Mouse (Mus musculus) urinary bladder, postnatal 10 days (tissue): ENCODE measurements around the gene Lgals3.
"Not testable (repeated sequence)": the region's sequence is repeated elsewhere in the genome, so short reads cannot be mapped to it uniquely, and the experiment has no call there.

Experiments used
- DNase-seq: peaks from one replicate; pipeline ENCODE4 v3.0.0; 2022; ENCODE audit warnings: low spot score

Gene Lgals3

GRCm38 (mm10) chr14:47367461-47367860 is at the start of gene Lgals3:
Gene Lgals3 (plus strand): TSS chr14:47367751.
- DNase-seq = no peak

GRCm38 (mm10) chr14:47319362-47319761 is 48.2 kb upstream of the Lgals3 start:
- DNase-seq = no peak

- not testable (repeated sequence) for DNase-seq
Measured at GRCm38 (mm10) chr14:47321581-47321980, 46.0 kb upstream of the Lgals3 start.

GRCm38 (mm10) chr14:47325965-47326761 is 41.4 kb upstream of the Lgals3 start:
- no peak for DNase-seq

GRCm38 (mm10) chr14:47327347-47327746 is 40.2 kb upstream of the Lgals3 start:
- DNase-seq = no peak

DNA sequence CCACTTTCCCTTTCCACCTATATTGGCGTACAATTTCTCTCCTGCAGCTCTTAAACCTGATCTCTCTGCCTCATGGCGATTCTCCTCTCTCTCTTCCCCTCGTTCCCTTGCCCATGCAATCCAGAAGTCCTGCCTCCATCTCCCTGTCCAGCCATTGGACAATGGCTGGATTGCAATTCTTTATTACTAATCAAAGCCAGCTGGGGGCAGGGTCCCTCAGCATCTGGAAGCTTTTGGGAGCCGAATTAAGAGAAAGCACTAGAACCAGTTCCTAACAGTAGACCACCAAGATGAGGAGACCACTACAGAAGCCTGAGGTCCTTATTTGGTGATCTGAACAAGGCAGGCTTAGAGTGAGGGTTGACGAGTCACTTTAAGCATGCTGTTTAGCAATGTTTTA is 35.6 kb upstream of the Lgals3 start:
- no peak for DNase-seq

DNA sequence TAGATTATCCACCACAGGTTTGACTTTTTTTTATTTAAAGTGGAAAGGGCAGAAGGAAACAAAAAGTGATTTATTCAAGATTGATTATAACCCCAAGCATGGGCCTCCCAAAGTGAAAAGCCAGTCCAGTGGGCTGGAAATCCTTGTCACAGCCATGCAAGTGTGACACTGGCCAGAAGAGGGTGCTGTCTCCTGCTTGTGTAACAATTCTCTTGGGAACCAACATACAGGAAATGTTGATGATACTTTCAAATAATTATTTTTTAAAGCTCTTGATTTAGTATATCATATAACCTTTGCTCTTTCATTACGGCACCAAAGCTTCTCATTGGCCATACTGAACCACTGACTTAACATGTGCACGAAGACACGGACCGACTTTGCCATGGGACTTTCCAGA is 32.7 kb upstream of the Lgals3 start:
- DNase-seq = no peak

GRCm38 (mm10) chr14:47335300-47335699 is 32.3 kb upstream of the Lgals3 start:
- no peak for DNase-seq

- no peak for DNase-seq
Measured at GRCm38 (mm10) chr14:47340231-47340925, 27.2 kb upstream of the Lgals3 start.

GRCm38 (mm10) chr14:47341811-47342291 is 25.7 kb upstream of the Lgals3 start:
- DNase-seq = no peak

DNA sequence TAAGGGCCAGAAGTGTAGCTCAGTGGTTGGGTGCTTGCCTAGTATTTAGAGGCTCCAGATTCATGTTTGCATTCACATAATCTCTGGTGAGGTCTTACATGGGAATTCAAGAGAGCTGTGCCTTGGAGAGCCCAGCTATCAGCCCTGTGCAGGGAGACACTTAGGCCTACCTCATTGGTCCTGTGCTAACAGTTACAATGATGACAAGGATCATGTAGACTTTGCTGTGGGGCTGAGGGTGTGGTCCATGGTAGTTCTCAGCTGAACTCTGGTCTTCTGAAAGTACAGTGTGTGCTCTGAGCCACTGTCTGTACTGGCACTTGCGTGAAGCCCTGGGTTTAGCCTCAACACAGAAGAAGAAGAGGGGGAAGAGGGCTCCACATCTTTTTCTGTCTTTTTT is 20.8 kb upstream of the Lgals3 start:
- no peak for DNase-seq

DNA sequence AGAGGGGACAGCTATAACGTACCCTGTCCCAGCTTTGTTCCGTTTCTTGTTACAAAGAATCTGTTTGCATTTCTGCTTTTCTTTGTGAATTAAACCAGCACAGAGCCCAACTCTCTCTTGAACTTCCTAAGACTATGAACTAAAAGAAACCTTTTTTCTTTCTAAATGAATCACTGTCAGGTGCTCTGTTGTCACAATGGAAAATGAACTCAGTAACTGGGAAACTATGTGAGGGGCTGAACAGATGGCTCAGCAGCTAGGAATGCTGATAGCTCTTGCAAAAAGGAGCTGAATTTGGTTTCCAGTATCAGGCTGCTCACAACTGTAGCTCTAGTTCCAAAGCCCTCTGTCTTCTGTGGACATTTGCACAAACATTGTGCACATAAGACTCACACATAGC is 16.6 kb upstream of the Lgals3 start:
- no peak for DNase-seq

DNA sequence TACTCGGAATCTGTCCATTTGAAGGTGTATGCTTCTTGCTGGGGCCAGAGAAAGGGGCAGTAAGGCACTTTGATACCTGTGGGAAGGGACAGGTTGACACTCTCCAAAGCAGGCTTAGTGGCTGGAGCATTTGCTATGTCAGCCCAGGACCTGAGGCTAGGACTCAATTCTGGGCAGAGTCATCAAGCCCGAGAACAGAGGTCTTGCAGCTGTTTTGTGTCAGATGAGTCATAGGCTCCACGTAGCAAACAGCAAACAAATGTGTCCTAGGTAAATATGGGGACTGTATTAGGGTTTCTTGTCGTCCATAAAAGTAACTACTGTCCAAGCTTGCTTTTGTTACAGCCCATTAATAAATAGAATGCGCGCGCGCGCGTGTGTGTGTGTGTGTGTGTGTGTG is 15.3 kb upstream of the Lgals3 start:
- no peak for DNase-seq

DNA sequence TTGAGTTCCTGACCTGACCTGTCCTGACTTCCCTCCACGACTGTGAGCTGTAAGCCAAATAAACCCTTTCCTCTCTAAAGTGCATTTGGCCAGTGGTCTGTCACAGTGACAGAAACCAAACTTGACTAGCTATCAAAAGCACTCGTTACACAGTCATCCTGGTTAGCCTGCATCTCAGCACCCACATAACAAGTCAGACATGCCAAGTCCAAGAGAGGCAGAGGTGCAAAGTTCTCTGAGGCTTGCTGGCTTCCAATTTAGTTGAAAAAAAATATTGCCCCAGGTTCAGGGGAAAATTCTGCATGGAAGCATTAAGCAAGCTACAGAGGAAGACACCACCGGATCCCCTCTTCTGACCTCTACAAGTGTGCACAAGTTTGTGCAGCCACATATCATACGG is 14.3 kb upstream of the Lgals3 start:
- DNase-seq = no peak

- no peak for DNase-seq
Measured at GRCm38 (mm10) chr14:47354111-47354577, 13.4 kb upstream of the Lgals3 start.

GRCm38 (mm10) chr14:47354948-47355347 is 12.6 kb upstream of the Lgals3 start:
- no peak for DNase-seq

DNA sequence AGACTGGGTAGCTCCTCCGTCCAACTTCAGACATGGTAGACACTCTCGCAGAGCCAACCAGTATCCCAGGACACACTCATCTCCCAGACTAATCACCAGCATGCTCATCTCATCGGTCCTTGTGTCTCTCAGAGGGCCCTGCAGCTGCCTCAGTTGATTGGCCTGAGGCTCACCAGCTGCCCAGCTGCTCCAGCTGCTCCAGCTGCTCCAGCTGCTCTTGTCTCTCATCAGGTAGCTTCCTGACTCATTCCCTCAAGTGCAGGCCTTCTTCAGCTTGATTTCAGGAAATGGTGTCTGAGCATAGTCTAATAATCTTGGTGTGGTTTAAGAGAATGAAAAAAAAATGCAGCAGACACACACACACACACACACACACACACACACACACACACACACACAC is 10.9 kb upstream of the Lgals3 start:
- no peak for DNase-seq

DNA sequence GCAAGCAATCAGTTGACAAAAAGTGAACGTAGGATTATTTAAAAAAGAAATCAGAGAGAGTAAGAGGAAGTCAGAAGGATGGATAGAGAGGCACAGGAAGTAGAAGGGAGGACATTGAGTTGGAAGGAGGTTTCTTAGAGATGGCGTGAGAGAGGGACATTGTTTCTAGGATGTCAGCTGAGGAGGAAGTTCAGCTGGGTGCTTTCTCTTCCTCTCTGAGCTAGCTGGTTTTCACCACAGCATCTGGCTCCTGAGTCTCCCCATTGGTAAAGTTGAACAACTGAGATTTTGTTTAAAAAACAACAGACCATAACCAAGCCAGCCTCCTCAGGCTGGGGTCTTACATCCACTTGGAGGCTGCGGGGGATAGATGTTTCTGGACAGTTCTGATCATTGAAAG is 7.9 kb upstream of the Lgals3 start:
- DNase-seq = no peak

DNA sequence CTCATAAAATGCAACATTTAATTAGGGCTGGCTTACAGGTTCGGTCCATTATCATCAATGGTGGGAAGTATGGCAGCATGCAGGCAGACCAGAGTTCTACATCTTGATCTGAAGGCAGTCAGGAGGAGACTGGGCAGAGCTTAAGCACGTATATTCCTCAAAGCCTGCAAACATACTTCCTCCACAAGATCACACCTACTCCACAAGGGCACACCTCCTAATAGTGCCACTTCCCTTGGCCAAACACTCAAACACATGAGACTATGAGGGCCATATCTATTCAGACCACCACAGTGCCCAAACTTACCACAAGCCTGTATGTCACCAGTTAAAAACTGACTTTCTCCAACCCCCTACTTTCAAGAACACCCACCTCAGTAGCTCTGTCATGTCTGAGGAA is 6.1 kb upstream of the Lgals3 start:
- DNase-seq = no peak

DNA sequence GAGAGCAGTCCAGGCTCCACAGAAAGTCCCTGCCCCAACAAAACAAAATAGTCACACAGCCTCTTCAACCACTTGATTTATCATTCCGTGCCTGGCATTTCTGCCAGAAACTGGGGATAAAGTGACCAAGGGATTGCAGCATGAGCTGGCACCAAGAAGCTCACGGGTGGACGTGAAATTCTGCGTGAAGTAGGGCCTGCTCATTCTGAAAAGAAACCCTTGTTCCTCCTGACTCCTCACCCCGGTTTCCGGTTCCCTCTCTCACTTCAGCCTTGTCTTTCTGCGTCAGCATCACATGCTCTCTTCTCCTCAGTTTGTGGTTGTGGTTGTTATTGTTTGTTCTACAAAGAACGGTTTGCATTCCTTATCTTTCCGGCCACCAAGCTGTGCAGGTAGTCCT is 5.7 kb upstream of the Lgals3 start:
- DNase-seq = no peak

GRCm38 (mm10) chr14:47364742-47365449 is 2.7 kb upstream of the Lgals3 start:
- no peak for DNase-seq

DNA sequence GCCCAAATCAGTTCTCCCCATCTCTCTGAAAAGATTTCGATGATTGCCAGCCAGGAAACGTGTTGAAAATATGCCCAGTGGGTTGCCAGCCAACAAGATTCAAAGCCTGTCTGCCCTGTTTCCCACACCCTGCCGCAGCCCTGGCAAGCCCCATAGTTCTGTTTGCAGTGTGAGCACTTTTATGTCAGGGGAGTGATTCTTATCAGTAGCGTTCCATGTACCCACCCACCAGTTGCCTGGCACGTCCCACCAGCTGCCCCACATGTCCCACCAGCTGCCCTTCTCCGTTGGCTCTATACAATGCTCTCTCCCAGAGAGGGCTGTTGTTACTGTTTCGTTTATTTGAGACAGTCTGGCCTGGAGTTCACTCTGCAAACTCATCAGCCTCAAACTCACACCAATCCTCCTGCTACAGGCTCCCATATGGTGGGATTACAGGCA is 650 bp upstream of the Lgals3 start:
- DNase-seq = no peak

GRCm38 (mm10) chr14:47369741-47370140 is 2.2 kb downstream of the Lgals3 start:
- no peak for DNase-seq
